Mouse (Mus musculus) ES-E14 (cell line): Measurements from ENCODE around the gene Tbxa2r. TPM values are rescaled to one million over a fixed set of nuclear protein-coding genes. Genes with fewer than 3 reads are reported as not detected.

Experiments
- DNase-seq: peaks from one replicate; pipeline ENCODE4 v3.0.0-alpha.2; 2013; ENCODE audit warnings: low read depth, low spot score
- H3K27ac ChIP-seq: 2 replicates; pipeline ENCODE4 v1.5.1; 2012; ENCODE audit warnings: low read depth, mild to moderate bottlenecking, low read length, moderate library complexity, mixed read lengths; ENCODE audit not compliant: poor library complexity, insufficient read depth, severe bottlenecking
- H3K36me3 ChIP-seq: 2 replicates; pipeline ENCODE4 v1.6.1; 2012; ENCODE audit warnings: mild to moderate bottlenecking, low read length, moderate library complexity, mixed read lengths; ENCODE audit not compliant: control insufficient read depth, poor library complexity, insufficient read depth, severe bottlenecking
- H3K4me1 ChIP-seq, 2 experiments: fragments of 150-350 bp in 1 of 2; sonication (generic) in 1 of 2; 2 replicates each; pipeline ENCODE4 v1.6.1; 2012; ENCODE audit warnings: low read length in 2 of 2, mild to moderate bottlenecking in 1 of 2, mixed read lengths in 1 of 2; ENCODE audit not compliant: control insufficient read depth in 2 of 2, insufficient read depth in 2 of 2, poor library complexity in 1 of 2
- H3K4me3 ChIP-seq, 2 experiments: fragments of 150-350 bp in 1 of 2; sonication (generic) in 1 of 2; 2 replicates each; pipeline ENCODE4 v1.5.1; 2012; ENCODE audit warnings: low read length in 2 of 2, low read depth in 1 of 2, mild to moderate bottlenecking in 1 of 2, mixed read lengths in 1 of 2; ENCODE audit not compliant: insufficient read depth in 1 of 2, poor library complexity in 1 of 2, severe bottlenecking in 1 of 2
- H3K9ac ChIP-seq: 2 replicates; pipeline ENCODE4 v1.6.1; 2012; ENCODE audit warnings: low read depth, mild to moderate bottlenecking, low read length, mixed read lengths; ENCODE audit not compliant: poor library complexity, insufficient read depth, severe bottlenecking
- H3K9me3 ChIP-seq: fragments of 150-350 bp; sonication (generic); 2 replicates; pipeline ENCODE4 v1.6.1; 2012; ENCODE audit warnings: low read depth, mild to moderate bottlenecking, low read length; ENCODE audit not compliant: control insufficient read depth, insufficient read depth
- CHD2 ChIP-seq: IDR thresholded peaks from 2 replicates; pipeline ENCODE4 v1.6.1; 2014; ENCODE audit warnings: mild to moderate bottlenecking, low read depth, low read length, inconsistent platforms
- HCFC1 ChIP-seq: IDR thresholded peaks from 2 replicates; pipeline ENCODE4 v1.6.1; 2012; ENCODE audit warnings: low read length, inconsistent platforms, borderline replicate concordance; ENCODE audit not compliant: insufficient read depth
- MAFK ChIP-seq: IDR thresholded peaks from 2 replicates; pipeline ENCODE4 v1.6.1; 2014; ENCODE audit warnings: mild to moderate bottlenecking, low read depth, low read length, inconsistent platforms; ENCODE audit not compliant: insufficient read depth
- ZC3H11A ChIP-seq: IDR thresholded peaks from 2 replicates; pipeline ENCODE4 v1.6.1; 2012; ENCODE audit warnings: low read depth, mild to moderate bottlenecking, inconsistent platforms, low read length, borderline replicate concordance
- ZNF384 ChIP-seq: IDR thresholded peaks from 2 replicates; pipeline ENCODE4 v1.6.1; 2012; ENCODE audit warnings: low read depth, low read length, inconsistent platforms
- in situ Hi-C, 2 experiments: fragments of 600-800 bp; cut with MboI; formaldehyde crosslinking; loops; one replicate each; pipeline ENCODE4 v1.15.1; 2025; ENCODE audit warnings: low sequenced_read_pairs in 2 of 2, inconsistent platforms in 1 of 2; ENCODE audit not compliant: unreplicated experiment in 2 of 2
- total RNA-seq: library from RNA; depleted of rRNA; stranded (reverse); fragments of 300-350 nt; gene quantifications from 2 replicates; pipeline ENCODE4 v1.2.3, GENCODE M21; 2012

Gene Tbxa2r
- total RNA-seq, 1 experiment = 2.3 TPM

DNA sequence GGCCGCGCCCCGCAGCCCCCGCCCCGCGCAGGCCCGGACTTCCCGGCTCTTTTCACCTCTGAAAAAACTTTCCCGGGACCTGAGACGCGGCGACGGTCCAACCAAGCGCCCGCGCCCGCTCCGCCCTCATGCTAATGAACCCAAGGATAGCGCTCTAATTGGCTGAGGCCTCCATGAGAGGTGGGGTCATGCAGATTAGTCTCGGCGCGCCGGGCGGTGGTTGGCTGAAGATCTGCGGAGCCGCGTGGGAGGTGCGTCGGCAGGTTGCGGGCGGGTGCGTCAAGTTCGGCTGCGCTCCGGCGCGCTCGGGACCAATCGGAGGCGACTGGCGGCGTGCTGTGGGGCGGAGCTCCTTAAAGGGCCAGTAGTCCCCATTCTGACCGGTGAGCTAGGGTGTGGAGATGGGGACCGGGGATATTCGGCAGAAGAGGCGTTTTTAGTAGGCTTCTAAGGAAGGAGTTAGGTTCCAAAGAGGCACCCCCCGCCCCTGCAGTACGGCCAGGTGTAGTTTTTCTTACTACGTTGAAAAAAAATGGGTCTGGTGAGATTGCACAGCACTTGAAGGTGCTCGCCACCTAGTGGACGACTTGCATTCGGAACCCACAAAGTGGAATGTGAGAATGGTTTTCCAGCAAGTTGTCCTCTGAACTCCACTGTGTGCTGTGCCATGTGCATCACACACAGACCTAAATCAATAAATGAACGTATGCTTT lies 22.0 kb downstream of the Tbxa2r start, which contains the start of gene Hmg20b:
Hmg20b (minus strand) TSS at position 130 of the 713 bp plus-strand sequence.
- H3K9me3 ChIP-seq = no peaks in the 10 kb centered on the region
- TF ChIP-seq ZNF384 = peak; percentile 87
- no peak for TF ChIP-seq MAFK
- 0 out of 2 replicates have a peak, but pooled peaks have one; percentile 15 for TF ChIP-seq CHD2
- in situ Hi-C loops = no loop called here
- H3K4me1 ChIP-seq = peaks cover 11 to 20% of the 10 kb centered on the region in 2 experiments; a peak in 3 of 4 replicates
- H3K27ac ChIP-seq = peak within 1 kb of the TSS; percentile 69; the same call in 1 of the 2 replicates
- peak; percentile 97 for DNase-seq
- H3K9ac ChIP-seq = peak within 1 kb of the TSS; percentile 76
- H3K4me3 ChIP-seq = peak within 1 kb of the TSS; percentile 75 to 87
- no peaks in the 10 kb centered on the region for H3K36me3 ChIP-seq

- Histone ChIP-seq H3K27ac (peak overlapping the region; percentile 1; the same call in 1 of the 2 replicates), H3K9me3 (no peaks in the 10 kb centered on the region), H3K4me1 (peaks cover 11 to 23% of the 10 kb centered on the region in 2 experiments; a peak in 3 of 4 replicates), H3K4me3 (peak overlapping the region; percentile 35 to 62), H3K9ac (peak overlapping the region; percentile 49; the same call in 1 of the 2 replicates), H3K36me3 (no peaks in the 10 kb centered on the region)
- TF ChIP-seq CHD2 (no peak), ZNF384 (no peak), ZC3H11A (no peak)
- in situ Hi-C loops = no loop called here
- peak; percentile 81 for DNase-seq
Observed at GRCm38 (mm10) chr10:81351678-81352291, 23.3 kb downstream of the Tbxa2r start.

DNA sequence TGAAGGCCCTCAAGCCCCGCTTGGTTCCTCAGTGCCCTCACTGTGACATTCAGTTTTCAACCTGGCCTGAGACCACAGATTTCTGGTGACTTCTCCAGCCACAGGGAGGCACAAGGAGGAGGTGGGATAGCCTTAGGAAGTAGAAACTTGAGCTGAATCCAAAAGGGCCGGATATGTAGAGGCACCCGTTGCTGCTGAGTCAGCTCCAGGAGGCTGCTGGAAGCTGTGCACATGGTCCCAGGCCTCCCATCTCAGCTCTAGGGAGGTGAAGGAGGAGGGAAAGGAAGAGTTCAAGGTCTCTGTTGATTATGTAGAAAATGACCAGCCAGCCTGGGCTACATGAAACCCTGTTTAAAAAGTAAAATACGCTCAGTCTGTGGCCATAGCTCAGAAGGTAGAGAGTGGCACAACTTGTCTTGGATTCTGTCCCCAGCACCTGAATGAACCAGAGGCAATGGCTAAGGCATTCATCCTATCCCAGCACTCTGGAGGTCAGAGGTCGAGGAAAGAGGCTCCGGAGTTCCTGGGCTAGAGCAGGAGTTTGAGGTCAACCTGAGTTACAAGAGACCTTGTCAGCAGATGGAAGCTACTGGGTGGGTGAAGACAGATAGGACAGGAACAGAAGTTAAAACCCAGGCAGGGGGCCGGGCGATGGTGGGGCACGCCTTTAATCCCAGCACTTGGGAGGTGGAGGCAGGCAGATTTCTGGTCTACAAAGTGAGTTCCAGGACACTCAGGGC lies 26.4 kb downstream of the Tbxa2r start:
- Histone ChIP-seq H3K36me3 (peaks cover 1% of the 10 kb centered on the region; the same call in 1 of the 2 replicates), H3K4me3 (no peak overlapping the region; a peak in 1 of 4 replicates), H3K27ac (peak overlapping the region; percentile 94), H3K9ac (peak overlapping the region; percentile 34; the same call in 1 of the 2 replicates), H3K9me3 (no peaks in the 10 kb centered on the region), H3K4me1 (peaks cover 11 to 26% of the 10 kb centered on the region in 2 experiments; a peak in 3 of 4 replicates)
- no peak for TF ChIP-seq ZC3H11A
- no peak for TF ChIP-seq CHD2
- peak; percentile 89 for TF ChIP-seq MAFK
- in situ Hi-C loops = no loop called here
- DNase-seq = no peak

DNA sequence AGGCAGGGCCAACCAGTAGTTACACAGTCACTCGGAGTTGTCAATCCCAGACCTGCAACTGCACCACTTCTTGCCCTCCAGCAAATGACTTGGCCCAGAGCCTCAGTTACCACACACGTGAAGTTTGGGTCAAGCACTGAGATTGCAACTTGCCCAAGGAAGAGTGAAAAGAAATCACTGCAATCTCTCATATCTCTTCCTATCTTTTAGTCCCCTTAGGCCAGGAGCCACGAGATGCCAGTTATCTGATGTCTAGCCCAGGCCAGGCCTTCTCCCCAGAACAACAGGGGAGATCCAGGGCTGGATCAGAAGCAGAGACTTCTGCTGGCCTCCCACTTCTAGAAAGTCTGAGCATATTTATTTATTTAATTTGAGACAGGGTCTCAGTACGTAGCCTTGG lies 27.0 kb downstream of the Tbxa2r start:
- TF ChIP-seq HCFC1 (no peak), ZNF384 (no peak), CHD2 (no peak), ZC3H11A (no peak), MAFK (no peak)
- no peak overlapping the region for H3K4me3 ChIP-seq
- peak overlapping the region; percentile 94; the same call in 1 of the 2 replicates for H3K27ac ChIP-seq
- peaks cover 5% of the 10 kb centered on the region; the same call in 1 of the 2 replicates for H3K36me3 ChIP-seq
- peaks cover 13 to 29% of the 10 kb centered on the region in 2 experiments; a peak in 3 of 4 replicates for H3K4me1 ChIP-seq
- H3K9ac ChIP-seq = peak overlapping the region; percentile 15; the same call in 1 of the 2 replicates
- no peak for DNase-seq
- in situ Hi-C loops = no loop called here
- H3K9me3 ChIP-seq = no peaks in the 10 kb centered on the region
